Mouse (Mus musculus) liver, postnatal 0 days (tissue): ENCODE data around the gene Tbc1d12.

Source experiments
- CTCF ChIP-seq: sonication (generic); IDR thresholded peaks from 2 replicates; pipeline ENCODE4 v1.5.1; 2016; ENCODE audit warnings: antibody characterized with exemption, low read depth
- EP300 ChIP-seq: IDR thresholded peaks from 2 replicates; pipeline ENCODE4 v1.6.1; 2016; ENCODE audit warnings: antibody characterized with exemption, low read depth, mild to moderate bottlenecking

DNA sequence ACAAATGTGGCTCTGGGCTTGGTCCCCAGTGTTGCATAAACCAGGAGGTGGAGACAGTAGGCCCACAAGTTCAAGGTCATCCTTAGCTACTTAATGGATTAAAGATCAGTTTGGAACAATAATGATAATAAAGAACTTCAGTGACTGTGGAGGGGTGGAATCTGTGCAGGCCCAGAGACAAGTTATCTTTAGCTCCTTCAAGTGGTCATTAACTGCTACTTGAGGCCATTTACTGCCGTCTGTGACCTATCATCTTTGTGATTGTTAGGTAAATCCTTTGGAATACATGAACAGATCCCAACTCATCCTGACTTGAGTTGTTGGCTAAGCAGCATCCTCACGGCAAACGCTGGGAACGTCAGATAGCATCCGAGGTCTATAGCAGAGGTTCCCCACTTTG is 66.1 kb downstream of the Tbc1d12 start:
- TF ChIP-seq CTCF: no peak
- no peak for TF ChIP-seq EP300
